Mouse (Mus musculus) G1E (cell line): ENCODE measurements at regions not wholly inside any gene's neighbourhood (a gene's known extent, or its start where the extent isn't known, plus 50 kb on each side); places are given as distances from the start of the nearest gene placed in this dataset.

Source experiments
- CTCF ChIP-seq: IDR thresholded peaks from 2 replicates; pipeline ENCODE4 v1.5.1; 2012; ENCODE audit warnings: low read depth, low read length, inconsistent platforms, mixed read lengths
- GATA1 ChIP-seq: IDR thresholded peaks from 2 replicates; pipeline ENCODE4 v1.6.1; 2012; ENCODE audit warnings: borderline replicate concordance, low read length, inconsistent platforms, mixed read lengths
- GATA2 ChIP-seq: IDR thresholded peaks from 2 replicates; pipeline ENCODE4 v1.6.1; 2012; ENCODE audit warnings: low read depth, low read length, inconsistent platforms, borderline replicate concordance
- POLR2AphosphoS5 ChIP-seq: IDR thresholded peaks from 2 replicates; pipeline ENCODE4 v1.6.1; 2012; ENCODE audit warnings: low read depth, low read length, inconsistent platforms; ENCODE audit not compliant: insufficient replicate concordance
- TAL1 ChIP-seq: conservative IDR thresholded peaks from 2 replicates; pipeline ENCODE4 v1.6.1; 2012; ENCODE audit warnings: low read depth, low read length, inconsistent platforms, mixed read lengths

GRCm38 (mm10) chr1:30720829-30721228, 152.9 kb downstream of the Phf3 start:
- TF ChIP-seq CTCF (no peak), TAL1 (no peak), POLR2AphosphoS5 (no peak), GATA1 (no peak), GATA2 (no peak)
